Mouse (Mus musculus): ENCODE results near the gene Cd93. TPM values are rescaled to one million over a fixed set of nuclear protein-coding genes. Genes with fewer than 3 reads are reported as not detected.
A peak's percentile ranks its signal among the peaks of the same experiment; 100 is the strongest.

Cd93 gene
- polyA plus RNA-seq, 1 experiment from 2014 or later: 14.6 TPM

DNA sequence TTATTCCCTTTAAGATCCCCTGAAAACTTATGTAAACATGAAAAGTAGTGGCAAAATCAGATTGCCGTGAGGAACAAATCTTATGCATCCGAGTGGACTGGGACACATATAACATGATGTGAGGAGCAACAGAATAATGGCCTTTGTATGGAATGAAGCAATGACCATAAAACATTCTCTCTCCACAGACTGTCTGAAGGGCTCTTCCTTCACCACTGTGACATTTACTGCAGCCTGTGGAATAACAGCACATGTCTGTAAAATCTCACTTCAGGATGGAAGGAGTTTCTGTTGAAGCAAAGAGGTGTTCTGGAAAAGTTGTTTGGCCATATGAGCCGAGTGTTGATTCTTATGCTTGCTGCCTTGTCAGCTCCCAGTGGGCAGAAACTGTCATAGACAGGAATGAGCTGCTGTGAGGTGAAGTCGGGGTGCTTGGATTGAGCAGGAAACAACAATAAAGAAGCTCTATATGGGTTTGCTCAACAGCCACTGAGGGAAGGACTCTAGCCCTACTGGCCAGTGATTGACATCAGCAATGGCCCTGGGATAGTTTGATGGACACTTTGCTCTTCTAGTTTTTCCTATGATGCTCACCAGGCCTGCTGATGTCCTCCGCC lies 32.6 kb upstream of the Cd93 start:
- Histone ChIP-seq H3K9ac (ENCODE audit: low read depth, low read length) (no peak overlapping the region), H3K4me2 (ENCODE audit: low read depth, low read length) (no peak overlapping the region), H3K9me3 (ENCODE audit: control insufficient read depth, low read length) (no peaks in the 10 kb centered on the region), H3K36me3 (ENCODE audit: control insufficient read depth, insufficient read depth, low read length) (no peaks in the 10 kb centered on the region), H3K4me1 (ENCODE audit: control insufficient read depth, insufficient read depth, low read length) (no peaks in the 10 kb centered on the region), H3K27me3 (replicated peaks; ENCODE audit: control insufficient read depth, insufficient read depth, low read length) (no peaks in the 10 kb centered on the region), H3K27ac (replicated peaks; ENCODE audit: low read depth, low read length) (no peak overlapping the region), H3K4me3 (ENCODE audit: low read depth, low read length) (no peak overlapping the region)
- DNase-seq (ENCODE audit: low spot score): no peak
- no peak for ATAC-seq (ENCODE audit: low read depth)
- 77% methylated on average over 5 of the region's 5 CpGs for WGBS

DNA sequence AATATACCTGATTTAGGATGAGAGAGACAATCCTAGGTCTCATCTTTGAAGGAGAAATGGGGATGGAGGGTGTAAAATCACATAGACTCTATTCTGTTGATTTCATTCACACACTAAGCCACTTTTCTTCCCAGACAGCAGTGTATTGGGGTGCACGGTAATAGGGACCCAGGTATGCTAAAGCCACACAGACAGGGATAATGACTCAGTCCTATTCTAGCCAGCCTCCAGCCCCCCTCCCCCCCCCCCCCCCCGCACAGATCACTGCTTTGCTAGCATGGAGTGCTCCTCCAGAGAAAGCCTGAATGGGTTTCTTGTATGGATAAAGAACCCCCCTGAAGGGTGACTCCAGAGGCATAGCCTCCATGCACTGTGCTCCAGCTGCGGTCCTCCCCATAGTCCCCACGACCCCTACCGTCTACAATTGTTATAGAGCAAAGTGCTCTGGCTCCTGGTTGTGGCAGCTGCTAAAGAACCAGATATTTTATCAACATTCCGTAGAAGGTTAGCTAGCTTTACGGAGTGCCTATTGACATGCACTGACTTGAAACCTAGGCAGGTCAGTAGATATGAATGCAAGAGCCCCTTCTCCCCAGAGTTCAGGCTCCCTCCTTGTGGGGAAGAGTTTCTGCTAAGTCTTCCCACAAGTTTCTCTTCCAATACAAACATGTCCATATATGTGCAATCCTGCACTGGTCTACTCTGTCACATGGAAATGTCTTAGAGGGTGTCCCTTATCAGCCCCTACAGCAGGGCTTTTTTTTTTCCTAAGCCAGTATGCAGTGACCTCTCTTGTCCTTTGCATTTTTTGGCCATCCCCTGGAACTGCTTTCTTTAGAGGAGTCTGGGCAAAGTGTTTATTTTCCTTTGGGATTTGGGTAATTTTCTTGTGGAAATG lies 26.2 kb upstream of the Cd93 start:
- H3K27me3 ChIP-seq (replicated peaks; ENCODE audit: control insufficient read depth, insufficient read depth, low read length): no peaks in the 10 kb centered on the region
- DNase-seq (ENCODE audit: low spot score) (peak; percentile 41), ATAC-seq (ENCODE audit: low read depth) (0 out of 2 replicates have a peak, but pooled peaks have one; percentile 22)
- H3K9ac ChIP-seq (ENCODE audit: low read depth, low read length): no peak overlapping the region
- H3K4me2 ChIP-seq (ENCODE audit: low read depth, low read length): no peak overlapping the region
- no peak overlapping the region for H3K4me3 ChIP-seq (ENCODE audit: low read depth, low read length)
- H3K27ac ChIP-seq (replicated peaks; ENCODE audit: low read depth, low read length): no peak overlapping the region
- no peaks in the 10 kb centered on the region for H3K9me3 ChIP-seq (ENCODE audit: control insufficient read depth, low read length)
- no peaks in the 10 kb centered on the region for H3K36me3 ChIP-seq (ENCODE audit: control insufficient read depth, insufficient read depth, low read length)
- H3K4me1 ChIP-seq (ENCODE audit: control insufficient read depth, insufficient read depth, low read length): peaks cover 5% of the 10 kb centered on the region; the same call in 1 of the 2 replicates
- 34% methylated on average over 6 of the region's 7 CpGs for WGBS

DNA sequence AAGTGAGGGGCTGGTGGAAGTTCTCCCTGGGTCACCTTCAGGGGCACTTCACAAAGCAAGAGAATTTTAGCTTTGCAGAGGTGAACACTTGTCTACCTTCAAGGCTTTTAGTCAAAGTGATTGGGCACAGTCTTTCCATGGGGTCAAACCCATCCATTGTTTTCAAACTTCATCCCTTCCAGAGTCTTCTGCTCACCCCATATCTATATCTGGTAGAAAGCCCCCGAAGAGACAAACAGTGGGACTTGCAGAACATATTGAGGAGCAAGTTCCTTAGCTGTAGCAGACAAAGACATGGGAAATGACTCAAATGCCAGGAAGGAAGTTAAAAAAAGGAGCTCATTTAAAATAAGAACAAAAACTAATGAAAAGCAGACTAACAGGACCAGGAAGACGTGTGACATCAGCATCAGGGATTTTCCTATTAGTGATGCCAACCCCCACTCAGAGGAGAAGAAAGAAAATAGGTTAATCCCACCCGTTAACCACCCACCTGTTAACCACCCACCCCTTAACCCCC lies 24.6 kb upstream of the Cd93 start:
- H3K4me2 ChIP-seq (ENCODE audit: low read depth, low read length): no peak overlapping the region
- no peaks in the 10 kb centered on the region for H3K9me3 ChIP-seq (ENCODE audit: control insufficient read depth, low read length)
- H3K27me3 ChIP-seq (replicated peaks; ENCODE audit: control insufficient read depth, insufficient read depth, low read length): no peaks in the 10 kb centered on the region
- no peaks in the 10 kb centered on the region for H3K36me3 ChIP-seq (ENCODE audit: control insufficient read depth, insufficient read depth, low read length)
- ATAC-seq (ENCODE audit: low read depth): no peak
- no peak overlapping the region for H3K9ac ChIP-seq (ENCODE audit: low read depth, low read length)
- H3K4me1 ChIP-seq (ENCODE audit: control insufficient read depth, insufficient read depth, low read length): peaks cover 5% of the 10 kb centered on the region; the same call in 1 of the 2 replicates
- H3K4me3 ChIP-seq (ENCODE audit: low read depth, low read length): no peak overlapping the region
- no peak overlapping the region for H3K27ac ChIP-seq (replicated peaks; ENCODE audit: low read depth, low read length)
- DNase-seq (ENCODE audit: low spot score): no peak
- WGBS: 54% methylated on average over 3 of the region's 3 CpGs

DNA sequence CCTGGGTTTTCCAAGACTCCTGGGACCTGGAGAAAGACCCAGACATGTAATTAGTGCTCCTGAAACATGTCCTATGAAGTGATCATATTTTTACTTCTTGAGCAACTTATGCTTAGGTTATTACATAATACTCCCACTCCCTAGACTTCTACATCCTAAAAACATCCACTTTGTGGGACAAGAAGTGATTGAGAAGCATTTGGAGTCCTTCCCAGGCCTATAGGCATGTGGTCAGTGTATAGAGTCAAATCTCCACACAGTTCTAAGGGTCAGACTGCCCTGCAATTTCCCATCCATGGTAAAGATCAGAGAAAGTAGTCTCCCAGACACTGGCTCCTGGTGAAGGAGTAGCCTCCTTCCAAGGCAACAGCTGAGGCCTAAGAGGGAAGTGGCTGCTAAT lies 12.0 kb upstream of the Cd93 start:
- Histone ChIP-seq H3K9me3 (ENCODE audit: control insufficient read depth, low read length) (no peaks in the 10 kb centered on the region), H3K27ac (replicated peaks; ENCODE audit: low read depth, low read length) (no peak overlapping the region), H3K27me3 (replicated peaks; ENCODE audit: control insufficient read depth, insufficient read depth, low read length) (no peaks in the 10 kb centered on the region), H3K4me3 (ENCODE audit: low read depth, low read length) (no peak overlapping the region), H3K4me2 (ENCODE audit: low read depth, low read length) (no peak overlapping the region), H3K4me1 (ENCODE audit: control insufficient read depth, insufficient read depth, low read length) (no peaks in the 10 kb centered on the region), H3K9ac (ENCODE audit: low read depth, low read length) (no peak overlapping the region), H3K36me3 (ENCODE audit: control insufficient read depth, insufficient read depth, low read length) (no peaks in the 10 kb centered on the region)
- no peak for DNase-seq (ENCODE audit: low spot score)
- ATAC-seq (ENCODE audit: low read depth): no peak

DNA sequence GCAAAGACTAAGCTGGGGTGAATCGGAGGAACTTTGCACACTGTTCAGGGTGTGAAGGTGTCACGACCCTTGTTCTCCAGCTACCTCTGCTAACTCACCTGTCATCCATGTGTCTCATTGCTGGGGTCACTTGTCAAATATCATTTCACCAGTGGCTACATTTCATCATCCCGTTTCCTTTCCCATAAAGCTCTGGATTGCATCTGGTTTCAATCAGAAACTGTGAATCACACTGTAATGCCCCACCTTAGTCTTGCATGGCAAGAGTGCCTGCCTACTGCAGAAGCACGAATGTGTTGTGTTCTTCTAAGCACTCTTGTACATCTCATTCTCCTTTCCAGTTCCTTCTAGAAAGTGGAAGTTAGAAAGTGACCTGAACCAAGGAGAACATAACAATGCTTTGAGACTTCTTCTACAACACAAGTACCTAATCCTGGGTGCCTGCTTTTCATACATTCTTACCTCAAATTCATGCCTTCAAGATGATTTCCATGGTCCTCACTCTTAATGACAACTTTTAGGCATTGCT lies 10.7 kb upstream of the Cd93 start:
- no peak overlapping the region for H3K4me3 ChIP-seq (ENCODE audit: low read depth, low read length)
- 60% methylated on average over 4 of the region's 4 CpGs for WGBS
- no peak overlapping the region for H3K4me2 ChIP-seq (ENCODE audit: low read depth, low read length)
- no peak for DNase-seq (ENCODE audit: low spot score)
- H3K9me3 ChIP-seq (ENCODE audit: control insufficient read depth, low read length): no peaks in the 10 kb centered on the region
- ATAC-seq (ENCODE audit: low read depth): no peak
- no peak overlapping the region for H3K27ac ChIP-seq (replicated peaks; ENCODE audit: low read depth, low read length)
- H3K36me3 ChIP-seq (ENCODE audit: control insufficient read depth, insufficient read depth, low read length): no peaks in the 10 kb centered on the region
- no peaks in the 10 kb centered on the region for H3K27me3 ChIP-seq (replicated peaks; ENCODE audit: control insufficient read depth, insufficient read depth, low read length)
- no peaks in the 10 kb centered on the region for H3K4me1 ChIP-seq (ENCODE audit: control insufficient read depth, insufficient read depth, low read length)
- H3K9ac ChIP-seq (ENCODE audit: low read depth, low read length): no peak overlapping the region

DNA sequence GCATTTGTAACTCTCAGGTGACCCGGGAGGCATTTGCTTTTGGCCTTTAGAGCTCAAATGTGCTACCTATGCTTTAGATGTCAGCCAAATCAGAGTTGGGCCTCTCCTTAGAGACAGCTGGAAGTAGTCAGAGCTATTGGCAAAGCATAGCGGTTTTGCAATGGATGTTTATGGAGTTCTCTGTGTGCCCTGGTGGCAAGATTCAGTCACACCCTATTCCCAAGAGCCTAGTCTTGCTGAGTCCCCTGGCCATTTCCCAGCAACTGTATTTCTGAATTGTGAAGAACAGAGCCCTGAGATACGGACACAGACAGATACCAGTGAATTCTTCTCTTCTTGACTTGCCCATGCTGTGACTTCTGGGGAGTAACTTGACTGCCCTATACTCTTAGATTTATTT lies 9.7 kb upstream of the Cd93 start:
- Histone ChIP-seq H3K4me2 (ENCODE audit: low read depth, low read length) (no peak overlapping the region), H3K9me3 (ENCODE audit: control insufficient read depth, low read length) (no peaks in the 10 kb centered on the region), H3K36me3 (ENCODE audit: control insufficient read depth, insufficient read depth, low read length) (no peaks in the 10 kb centered on the region), H3K4me3 (ENCODE audit: low read depth, low read length) (no peak overlapping the region), H3K27ac (replicated peaks; ENCODE audit: low read depth, low read length) (no peak overlapping the region), H3K27me3 (replicated peaks; ENCODE audit: control insufficient read depth, insufficient read depth, low read length) (no peaks in the 10 kb centered on the region), H3K9ac (ENCODE audit: low read depth, low read length) (no peak overlapping the region), H3K4me1 (ENCODE audit: control insufficient read depth, insufficient read depth, low read length) (no peaks in the 10 kb centered on the region)
- 86% methylated on average over 3 of the region's 3 CpGs for WGBS
- DNase-seq (ENCODE audit: low spot score) (no peak), ATAC-seq (ENCODE audit: low read depth) (no peak)

DNA sequence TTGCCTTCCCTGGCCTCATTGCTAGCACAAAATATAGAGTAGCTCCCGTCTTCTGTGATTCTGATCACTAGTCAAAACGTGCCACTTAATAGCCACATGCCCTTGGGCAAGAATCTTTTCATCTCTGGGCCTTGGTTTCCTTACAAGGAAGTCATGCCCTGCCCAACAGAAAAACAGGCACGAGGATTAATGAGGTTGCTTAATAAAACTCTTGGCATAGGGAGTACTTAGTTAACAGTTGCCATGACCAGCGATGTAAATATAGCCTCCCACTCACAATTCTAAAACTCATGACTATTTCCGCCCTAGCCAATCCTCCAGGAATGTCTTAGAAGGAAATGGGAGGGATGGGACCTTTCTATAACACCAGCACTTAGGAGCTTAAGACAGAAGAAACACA lies 8.1 kb upstream of the Cd93 start:
- Histone ChIP-seq H3K4me1 (ENCODE audit: control insufficient read depth, insufficient read depth, low read length) (no peaks in the 10 kb centered on the region), H3K9ac (ENCODE audit: low read depth, low read length) (no peak overlapping the region), H3K4me3 (ENCODE audit: low read depth, low read length) (no peak overlapping the region), H3K27me3 (replicated peaks; ENCODE audit: control insufficient read depth, insufficient read depth, low read length) (no peaks in the 10 kb centered on the region), H3K9me3 (ENCODE audit: control insufficient read depth, low read length) (no peaks in the 10 kb centered on the region), H3K36me3 (ENCODE audit: control insufficient read depth, insufficient read depth, low read length) (no peaks in the 10 kb centered on the region), H3K27ac (replicated peaks; ENCODE audit: low read depth, low read length) (no peak overlapping the region), H3K4me2 (ENCODE audit: low read depth, low read length) (no peak overlapping the region)
- ATAC-seq (ENCODE audit: low read depth): no peak
- 61% methylated on average over 5 of the region's 5 CpGs for WGBS
- DNase-seq (ENCODE audit: low spot score): no peak

DNA sequence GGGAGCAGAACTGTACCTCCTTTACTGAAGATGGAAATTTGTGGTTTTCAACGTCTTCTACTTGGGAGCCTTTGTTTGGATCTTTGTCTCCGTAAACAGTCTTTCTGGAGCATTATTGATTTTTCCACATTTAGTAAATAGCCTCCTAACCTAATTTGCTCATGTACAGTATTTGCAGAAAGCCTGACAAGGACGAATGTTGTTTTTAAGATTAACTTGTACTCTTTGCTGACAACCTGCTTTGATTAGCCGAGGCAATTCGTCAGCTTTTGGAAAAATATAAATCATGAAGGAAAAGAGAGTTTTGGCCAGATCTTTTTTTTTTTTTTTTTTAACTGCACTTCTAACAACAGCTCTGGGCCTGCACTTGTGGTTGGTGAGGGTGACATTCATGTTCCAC lies 7.3 kb upstream of the Cd93 start:
- WGBS: 60% methylated on average over 5 of the region's 5 CpGs

More for the DNA sequence above, 7.3 kb upstream of the Cd93 start:
- H3K4me1 ChIP-seq (ENCODE audit: control insufficient read depth, insufficient read depth, low read length): no peaks in the 10 kb centered on the region
- H3K27ac ChIP-seq (replicated peaks; ENCODE audit: low read depth, low read length): no peak overlapping the region
- DNase-seq (ENCODE audit: low spot score) (no peak), ATAC-seq (ENCODE audit: low read depth) (no peak)
- H3K9me3 ChIP-seq (ENCODE audit: control insufficient read depth, low read length): no peaks in the 10 kb centered on the region
- no peak overlapping the region for H3K4me3 ChIP-seq (ENCODE audit: low read depth, low read length)
- H3K4me2 ChIP-seq (ENCODE audit: low read depth, low read length): no peak overlapping the region
- no peak overlapping the region for H3K9ac ChIP-seq (ENCODE audit: low read depth, low read length)
- H3K27me3 ChIP-seq (replicated peaks; ENCODE audit: control insufficient read depth, insufficient read depth, low read length): no peaks in the 10 kb centered on the region
- no peaks in the 10 kb centered on the region for H3K36me3 ChIP-seq (ENCODE audit: control insufficient read depth, insufficient read depth, low read length)
